Mouse (Mus musculus) right cerebral cortex, postnatal 4 days (tissue): ENCODE data around the gene Sox9.

Experiments
- DNase-seq: peaks from one replicate; pipeline ENCODE4 v3.0.0-alpha.2; 2022

Sox9 gene

DNA sequence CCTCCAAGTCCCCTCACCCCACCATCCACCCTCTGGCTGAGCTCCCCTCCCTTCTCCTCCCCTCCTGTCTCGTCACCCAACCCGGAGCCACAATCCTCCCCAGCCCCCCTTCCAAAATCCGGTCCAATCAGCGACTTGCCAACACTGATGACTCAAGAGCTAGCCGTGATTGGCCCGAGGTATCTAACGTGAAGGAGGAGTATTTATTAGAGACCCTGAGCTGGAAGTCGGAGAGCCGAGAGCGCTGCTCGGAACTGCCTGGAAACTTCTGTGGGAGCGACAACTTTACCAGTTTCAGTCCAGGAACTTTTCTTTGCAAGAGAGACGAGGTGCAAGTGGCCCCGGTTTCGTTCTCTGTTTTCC lies at the start of gene Sox9:
Gene Sox9, plus strand, starts transcription at position 231 of the 363 bp plus-strand sequence.
- peak; percentile 73 for DNase-seq

DNA sequence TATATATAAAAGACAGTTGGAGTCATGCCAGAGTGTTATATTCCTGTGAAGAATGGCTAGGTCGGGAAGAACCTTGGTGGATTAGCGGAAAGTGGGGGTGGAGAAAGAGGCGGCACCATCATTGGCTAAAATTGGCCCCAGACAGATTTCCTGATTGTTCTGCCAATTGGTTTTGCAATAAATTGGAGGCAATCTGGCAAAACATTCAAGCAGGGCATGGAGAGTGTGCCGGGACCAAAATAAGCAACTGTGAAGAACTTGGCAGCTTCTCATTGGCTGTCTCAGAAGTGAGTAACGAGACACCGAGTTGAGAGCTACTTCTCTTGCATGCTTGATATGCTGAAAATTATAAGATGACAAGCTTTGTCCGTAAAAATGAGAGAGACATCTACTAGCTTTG lies 49.6 kb upstream of the Sox9 start:
- DNase-seq, result no peak

DNA sequence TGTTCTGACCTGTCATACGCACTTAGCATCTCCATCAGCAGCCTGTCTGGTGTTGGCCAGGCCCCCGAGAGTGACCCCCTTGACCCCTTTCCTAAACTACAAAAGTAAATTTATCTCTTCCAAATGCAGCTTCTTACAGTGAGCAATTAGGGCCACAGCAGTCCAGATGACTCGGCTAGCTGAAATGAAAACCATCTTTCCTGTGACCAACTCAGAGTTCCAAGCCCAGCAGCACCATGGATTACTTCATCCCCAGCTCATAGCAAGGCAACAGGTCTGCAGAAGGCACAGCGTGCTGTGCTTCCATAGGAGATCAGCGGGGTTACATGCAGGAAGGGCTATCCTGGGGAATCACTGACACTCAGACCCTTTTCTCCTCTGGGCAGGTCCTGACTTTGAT lies 45.0 kb upstream of the Sox9 start:
- no peak for DNase-seq

DNA sequence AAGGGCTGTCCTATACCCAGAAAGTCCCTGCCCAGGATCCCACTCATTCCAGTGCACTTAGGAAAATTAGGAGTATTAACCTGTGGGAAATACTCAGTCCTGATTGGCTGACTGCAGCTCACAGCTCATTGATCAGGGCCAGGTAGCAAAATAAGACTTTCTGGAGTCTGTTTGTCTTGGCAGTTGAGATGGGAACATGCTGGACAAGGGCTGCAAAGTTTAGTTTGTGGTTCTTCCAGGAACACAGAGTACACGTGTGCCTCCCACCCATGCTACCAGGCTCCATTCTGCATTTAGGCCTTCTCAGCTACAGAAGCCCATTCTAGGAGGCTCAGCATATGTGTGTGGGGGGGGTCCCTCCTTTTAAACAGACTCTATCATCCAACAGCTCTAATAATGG lies 42.3 kb upstream of the Sox9 start:
- DNase-seq, result no peak

DNA sequence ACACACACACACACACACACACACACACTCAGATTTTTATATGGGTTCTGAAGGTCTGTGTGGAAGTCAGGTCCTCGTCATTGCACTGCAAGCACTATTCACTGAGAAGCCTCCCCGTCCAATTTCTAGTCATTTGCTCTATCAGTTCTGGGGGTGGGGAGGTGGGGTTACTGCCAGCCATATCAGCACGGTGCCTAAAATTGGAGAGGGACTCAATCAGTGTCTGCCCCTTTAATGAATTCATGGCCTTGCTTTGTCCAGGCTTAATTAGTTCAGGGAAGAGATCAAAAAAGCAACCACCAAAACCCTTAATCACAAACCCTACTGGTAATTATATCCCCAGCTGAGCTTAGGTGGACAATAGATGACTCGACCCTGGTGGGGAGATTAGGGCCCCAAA lies 25.5 kb upstream of the Sox9 start:
- no peak for DNase-seq

DNA sequence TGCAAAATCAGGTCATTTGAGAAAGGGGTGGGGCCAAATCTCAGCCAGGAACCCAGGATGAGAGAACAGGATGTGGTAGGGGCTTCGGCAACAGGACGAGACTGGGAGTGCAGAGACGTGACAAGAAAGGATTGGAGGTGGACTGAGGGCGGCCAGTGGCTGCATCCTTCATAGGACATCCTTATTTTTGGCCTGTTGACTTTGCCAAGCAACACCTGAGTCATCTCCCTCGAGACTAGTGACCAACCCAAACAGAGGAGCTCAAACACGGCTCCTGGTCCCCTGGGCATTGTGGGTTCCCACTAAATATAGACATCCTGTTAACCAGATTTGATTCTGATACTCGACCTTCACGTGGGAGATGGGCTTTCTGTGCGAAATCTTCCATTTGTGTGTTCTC lies 24.0 kb upstream of the Sox9 start:
- DNase-seq, result no peak

DNA sequence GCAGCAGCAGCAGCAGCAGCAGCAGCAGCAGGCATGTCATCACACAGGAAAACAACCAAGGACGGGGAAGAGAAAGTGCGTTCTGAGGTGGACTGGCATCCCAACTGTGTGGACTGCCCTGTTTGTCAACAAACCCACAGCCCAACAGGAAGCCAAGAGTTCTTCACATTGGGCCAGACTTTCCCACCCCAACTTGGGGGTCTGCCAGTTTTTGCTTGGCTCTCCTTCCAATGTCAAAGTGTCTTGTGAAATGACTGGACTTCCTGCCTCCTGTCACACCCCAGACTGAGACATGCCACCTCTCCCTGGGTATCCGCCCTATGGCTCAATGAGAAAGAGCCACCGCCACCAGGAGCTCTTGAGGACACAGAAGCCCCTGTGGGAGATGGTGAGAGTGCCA lies 15.1 kb upstream of the Sox9 start:
- no peak for DNase-seq

DNA sequence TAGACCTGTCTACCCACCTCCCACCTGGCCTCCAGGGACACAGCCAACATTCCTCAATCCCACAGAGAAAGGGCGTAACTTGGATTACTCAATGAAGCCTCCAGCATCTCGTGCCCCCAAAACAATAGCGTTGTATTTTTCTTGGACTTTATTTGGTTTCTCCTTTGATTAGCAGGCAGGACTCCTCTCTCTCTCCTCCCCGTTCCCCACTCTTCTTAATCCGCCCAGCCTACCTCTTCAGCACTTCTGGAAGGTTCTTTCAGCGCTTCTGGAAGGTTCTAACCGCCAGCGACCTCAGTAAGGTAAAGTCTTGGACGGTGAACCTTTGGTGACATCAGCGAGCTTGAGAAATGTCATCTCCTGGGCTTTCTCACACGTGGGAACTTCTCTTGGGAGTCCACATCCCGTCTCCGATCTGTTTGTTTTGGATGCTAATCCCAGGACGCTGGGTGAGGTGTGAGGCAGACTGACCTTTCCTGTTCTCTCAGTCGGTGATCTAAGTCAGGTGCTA lies 14.4 kb upstream of the Sox9 start:
- no peak for DNase-seq

DNA sequence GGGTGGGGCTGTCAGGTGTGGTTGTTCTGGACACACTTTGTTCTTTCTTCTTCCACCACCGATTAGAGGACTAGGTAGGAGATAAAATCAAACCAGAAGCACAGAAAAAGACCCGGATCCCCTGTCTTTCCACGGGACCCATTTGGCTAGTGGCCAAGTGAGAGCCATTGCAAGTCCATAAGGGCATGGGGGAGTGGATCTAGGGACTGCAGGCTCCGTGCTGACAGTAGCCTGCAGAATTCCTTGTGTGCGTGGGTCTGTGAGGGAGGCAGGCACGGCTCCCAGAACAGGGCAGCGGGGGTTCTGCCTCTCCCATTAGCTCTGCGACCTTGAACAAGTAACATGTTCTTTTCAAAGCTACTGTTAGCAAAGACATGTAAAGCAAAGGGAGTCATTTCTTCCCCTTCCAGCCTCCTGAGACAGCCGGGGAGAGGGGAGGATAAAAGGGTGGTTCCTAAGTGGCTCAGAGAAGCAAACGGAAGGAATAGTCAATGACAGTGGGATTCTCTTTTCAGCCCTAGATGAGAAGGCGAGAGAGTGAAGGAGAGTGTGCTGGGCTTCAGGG lies 9.2 kb upstream of the Sox9 start:
- DNase-seq, result no peak

DNA sequence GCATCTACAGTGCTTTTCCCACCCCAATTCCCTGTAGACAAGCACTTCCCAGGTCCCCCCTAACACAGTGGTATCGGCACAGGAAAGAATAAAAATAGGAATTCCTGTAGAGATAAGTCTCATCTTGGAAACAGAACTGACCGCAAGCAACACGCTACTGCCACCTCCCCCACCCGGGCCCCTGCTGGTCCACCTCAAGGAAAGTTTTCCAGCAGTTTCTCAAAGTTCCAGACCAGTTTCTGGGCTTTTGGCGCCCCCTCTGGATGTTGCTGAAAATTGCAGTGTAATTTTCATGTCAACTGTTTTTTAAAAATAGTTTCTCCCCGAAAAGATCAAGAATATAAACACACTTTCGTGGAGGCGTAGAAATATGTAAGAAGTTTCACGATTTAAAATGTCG lies 2.3 kb upstream of the Sox9 start:
- peak; percentile 62 for DNase-seq

DNA sequence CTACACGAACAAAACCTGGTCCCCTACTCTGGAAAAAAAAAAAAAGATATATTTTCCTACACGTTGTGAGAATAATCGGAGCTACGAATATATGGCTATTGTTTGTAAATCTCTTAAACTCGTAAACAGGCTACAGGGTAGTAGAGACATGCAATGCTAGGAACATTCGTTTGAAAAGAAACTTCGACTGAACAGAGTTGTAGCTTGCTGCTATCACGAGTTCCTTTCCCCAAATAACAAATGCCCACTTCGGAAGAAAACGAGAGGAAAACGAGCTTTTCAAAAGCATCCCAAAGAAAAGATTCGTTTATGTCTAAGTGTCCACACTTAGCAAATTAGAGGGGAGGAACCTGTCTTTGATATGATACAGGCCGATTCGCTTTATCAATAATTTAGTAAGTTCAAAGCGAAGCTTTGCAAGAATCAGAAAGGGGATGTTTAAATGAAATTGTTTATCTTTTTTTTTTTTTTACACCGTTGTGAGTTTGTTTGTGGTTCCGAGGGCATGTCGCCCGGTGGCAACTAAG lies 1.6 kb upstream of the Sox9 start:
- DNase-seq, result no peak

DNA sequence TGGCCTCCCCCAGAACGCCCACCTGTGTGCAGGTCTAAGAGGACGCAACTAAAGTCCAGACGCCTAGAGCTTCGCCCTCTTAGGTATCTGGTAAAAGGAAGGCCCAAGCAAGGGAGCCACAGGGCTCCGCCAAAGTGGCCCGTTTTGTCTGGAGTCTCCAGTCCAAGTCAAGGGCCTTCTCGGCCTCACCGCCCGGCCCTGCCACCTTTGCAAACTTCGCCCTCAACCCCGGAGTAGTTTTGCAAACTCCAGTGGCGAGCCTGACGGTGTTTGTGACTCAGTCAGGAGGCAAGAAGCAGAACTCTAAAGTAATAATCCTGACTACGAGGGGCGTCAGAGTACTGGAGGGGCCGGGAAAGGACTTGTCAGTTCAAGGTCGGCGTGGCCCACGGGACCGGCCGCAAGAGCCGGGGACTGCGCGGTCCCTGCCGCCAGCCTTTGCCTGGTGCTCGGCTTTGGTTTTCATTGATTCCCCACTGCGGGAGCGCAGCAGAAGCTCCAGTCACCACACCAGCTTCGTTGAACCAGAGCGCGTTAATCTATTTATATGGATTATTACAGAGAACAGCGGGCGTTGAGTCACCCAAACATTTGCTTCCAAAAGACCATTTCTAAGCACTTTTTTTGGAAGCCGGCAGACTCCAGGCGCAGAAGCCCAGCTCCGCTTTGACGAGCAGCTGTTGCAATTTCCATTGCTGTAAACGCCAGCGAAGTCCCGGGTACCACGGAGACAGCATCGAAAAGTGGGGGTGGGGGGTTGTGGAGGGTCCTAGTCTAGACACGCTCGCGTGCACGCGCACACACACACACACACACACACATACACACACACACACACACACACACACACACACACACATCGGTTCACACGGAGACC lies 751 bp upstream of the Sox9 start:
- DNase-seq, result peak; percentile 69

DNA sequence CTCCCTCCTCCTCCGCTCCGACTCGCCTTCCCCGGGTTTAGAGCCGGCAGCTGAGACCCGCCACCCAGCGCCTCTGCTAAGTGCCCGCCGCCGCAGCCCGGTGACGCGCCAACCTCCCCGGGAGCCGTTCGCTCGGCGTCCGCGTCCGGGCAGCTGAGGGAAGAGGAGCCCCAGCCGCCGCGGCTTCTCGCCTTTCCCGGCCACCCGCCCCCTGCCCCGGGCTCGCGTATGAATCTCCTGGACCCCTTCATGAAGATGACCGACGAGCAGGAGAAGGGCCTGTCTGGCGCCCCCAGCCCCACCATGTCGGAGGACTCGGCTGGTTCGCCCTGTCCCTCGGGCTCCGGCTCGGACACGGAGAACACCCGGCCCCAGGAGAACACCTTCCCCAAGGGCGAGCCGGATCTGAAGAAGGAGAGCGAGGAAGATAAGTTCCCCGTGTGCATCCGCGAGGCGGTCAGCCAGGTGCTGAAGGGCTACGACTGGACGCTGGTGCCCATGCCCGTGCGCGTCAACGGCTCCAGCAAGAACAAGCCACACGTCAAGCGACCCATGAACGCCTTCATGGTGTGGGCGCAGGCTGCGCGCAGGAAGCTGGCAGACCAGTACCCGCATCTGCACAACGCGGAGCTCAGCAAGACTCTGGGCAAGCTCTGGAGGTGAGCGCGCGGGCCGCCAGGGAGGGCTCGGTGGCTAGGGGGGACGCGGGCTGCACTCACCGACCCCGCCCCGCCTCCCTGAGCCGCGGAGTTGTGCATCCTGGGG lies 515 bp downstream of the Sox9 start:
- peak; percentile 36 for DNase-seq

DNA sequence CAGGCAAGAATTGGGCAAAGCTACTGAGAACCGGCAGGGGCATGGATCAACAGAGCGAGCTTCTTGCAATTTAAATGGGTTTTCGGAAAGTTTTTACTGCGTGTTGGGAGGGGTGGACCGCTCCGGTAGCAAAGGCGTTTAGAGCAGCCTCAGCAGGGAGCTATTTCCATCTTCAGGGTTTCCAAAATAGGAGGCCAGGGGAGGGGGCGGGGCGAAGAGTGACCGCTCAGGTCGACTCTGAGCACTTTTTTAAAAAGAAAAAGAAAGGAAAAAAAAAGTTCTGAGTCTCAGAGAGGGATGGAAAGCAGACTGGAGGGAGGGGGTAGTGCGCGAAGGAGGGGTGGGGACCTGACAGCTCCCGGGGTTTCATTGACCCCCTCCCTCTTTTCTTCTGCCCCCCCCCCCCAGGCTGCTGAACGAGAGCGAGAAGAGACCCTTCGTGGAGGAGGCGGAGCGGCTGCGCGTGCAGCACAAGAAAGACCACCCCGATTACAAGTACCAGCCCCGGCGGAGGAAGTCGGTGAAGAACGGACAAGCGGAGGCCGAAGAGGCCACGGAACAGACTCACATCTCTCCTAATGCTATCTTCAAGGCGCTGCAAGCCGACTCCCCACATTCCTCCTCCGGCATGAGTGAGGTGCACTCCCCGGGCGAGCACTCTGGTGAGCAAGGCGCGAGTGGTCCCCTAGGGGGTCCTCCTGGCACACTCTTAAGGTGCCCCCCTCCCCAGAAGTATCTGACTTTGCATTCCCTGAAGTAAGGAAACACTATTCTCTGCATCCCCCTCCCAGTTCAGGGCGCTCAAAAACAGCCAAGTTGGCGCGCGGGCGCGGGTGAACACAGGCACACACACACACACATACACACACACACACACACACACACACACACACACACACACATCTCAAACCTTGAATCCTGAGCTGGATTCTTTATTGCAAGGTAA lies 1.6 kb downstream of the Sox9 start:
- peak; percentile 27 for DNase-seq

DNA sequence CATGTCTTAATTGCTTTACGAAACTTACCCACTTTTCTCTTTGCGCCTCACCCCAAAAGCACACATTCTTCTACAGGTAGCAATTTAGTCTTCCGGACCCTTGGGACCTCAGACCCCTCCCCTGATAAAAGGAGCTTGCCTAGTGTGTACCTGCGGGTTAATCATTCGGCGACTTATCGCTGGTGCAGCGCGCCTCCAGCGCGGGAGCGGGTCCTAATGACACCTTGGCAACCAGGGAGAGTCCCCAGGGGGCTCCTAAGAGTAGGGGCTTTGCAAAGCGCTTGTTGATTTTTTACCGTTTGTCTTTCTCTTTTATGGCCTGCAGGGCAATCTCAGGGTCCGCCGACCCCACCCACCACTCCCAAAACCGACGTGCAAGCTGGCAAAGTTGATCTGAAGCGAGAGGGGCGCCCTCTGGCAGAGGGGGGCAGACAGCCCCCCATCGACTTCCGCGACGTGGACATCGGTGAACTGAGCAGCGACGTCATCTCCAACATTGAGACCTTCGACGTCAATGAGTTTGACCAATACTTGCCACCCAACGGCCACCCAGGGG lies 2.4 kb downstream of the Sox9 start:
- DNase-seq, result no peak

DNA sequence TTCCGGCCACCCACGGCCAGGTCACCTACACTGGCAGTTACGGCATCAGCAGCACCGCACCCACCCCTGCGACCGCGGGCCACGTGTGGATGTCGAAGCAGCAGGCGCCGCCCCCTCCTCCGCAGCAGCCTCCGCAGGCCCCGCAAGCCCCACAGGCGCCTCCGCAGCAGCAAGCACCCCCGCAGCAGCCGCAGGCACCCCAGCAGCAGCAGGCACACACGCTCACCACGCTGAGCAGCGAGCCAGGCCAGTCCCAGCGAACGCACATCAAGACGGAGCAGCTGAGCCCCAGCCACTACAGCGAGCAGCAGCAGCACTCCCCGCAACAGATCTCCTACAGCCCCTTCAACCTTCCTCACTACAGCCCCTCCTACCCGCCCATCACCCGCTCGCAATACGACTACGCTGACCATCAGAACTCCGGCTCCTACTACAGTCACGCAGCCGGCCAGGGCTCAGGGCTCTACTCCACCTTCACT lies 2.9 kb downstream of the Sox9 start:
- peak; percentile 57 for DNase-seq

DNA sequence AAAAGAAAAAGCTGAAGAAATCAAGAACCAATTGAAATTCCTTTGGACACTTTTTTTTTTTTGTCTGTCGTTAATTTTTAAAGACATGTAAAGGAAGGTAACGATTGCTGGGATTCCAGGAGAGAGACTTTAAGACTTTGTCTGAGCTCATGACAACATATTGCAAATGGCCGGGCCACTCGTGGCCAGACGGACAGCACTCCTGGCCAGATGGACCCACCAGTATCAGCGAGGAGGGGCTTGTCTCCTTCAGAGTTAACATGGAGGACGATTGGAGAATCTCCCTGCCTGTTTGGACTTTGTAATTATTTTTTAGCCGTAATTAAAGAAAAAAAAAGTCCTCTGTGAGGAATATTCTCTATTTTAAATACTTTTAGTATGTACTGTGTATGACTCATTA lies 3.6 kb downstream of the Sox9 start:
- no peak for DNase-seq

DNA sequence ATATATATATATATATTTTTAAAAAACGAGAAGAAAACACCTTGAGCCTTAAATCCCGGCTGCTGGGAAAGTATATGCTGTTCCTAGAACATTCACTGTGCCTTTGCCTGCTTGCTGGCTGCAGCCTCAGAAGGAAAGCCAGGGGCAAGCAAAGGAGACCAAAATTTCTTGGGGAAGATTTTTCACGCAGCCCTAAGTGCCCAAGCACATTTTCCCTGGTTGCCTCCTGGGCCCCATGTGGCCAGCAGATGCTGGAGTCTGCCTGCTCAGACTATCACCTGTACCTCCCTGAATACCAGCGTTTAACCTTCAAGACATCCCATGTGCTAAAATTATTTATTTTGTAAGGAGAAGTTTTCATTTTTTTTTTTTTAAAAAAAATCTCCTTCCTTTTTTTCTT lies 4.4 kb downstream of the Sox9 start:
- DNase-seq, result no peak

DNA sequence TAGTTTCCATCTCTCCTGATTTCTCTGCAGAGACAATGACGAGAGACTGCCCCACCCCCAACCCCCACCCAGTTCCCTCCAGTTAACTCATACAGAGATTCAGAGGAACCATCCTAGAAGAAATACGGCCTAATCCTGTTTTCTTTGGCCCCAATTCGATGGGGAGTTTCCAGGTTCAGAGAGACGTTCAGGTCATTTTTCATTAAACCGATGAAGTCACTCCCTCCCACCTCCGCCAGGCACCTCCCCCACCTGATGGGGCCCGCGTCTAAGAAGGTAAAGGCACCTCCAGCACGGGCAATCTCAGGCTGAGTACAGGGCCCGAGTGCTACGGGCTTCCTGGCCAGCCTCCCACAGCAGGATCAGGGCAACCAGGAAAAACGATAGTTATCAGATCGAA lies 6.3 kb downstream of the Sox9 start:
- DNase-seq, result no peak

DNA sequence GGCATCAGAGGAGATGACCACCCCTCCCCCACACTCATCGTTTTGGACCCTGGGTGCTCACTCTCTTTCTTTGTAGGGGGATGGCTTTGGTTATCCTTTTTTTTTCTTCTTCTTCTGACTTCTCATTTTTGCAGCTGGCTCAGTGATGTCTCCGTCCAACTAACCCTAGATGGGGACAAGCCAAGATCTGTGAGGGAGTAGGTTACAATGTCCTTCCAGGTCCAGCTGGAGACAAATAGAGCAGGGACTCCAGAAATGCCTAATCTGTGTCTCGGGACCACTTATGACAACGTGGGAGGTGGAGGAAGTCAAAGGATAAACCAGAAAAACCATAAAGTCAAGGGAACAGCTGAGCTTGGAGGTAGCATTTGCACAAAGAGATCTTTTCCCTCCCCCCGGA lies 14.4 kb downstream of the Sox9 start:
- DNase-seq, result no peak

DNA sequence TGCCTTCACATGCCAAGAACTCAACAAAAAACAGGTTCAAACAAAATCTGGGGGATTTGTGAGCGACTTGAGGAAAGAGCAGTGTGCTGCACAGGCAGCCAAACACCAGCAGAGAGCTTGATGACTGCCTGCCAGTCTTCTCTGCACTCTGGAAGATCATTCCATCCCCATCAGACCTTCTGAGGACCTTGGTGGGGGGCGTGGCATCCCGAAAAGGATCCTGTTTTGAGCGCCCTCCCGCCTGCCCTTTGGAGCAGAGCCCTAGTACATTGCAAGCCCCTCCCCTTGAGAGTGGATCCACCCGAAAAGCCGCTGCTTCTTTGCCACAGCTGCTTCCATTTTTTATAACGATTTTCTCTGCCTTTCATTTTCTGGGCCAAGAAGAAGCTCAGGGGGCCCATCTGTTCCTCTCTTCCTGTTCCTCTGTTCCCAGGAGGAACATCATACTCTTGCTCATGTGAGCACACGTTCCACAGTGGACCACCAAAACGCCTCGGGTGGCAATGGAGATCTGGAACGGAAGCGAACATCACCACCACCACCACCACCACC lies 16.9 kb downstream of the Sox9 start:
- no peak for DNase-seq
